Mouse (Mus musculus): Measurements from ENCODE around the gene Zfyve28.

GRCm38 (mm10) chr5:34335539-34336096, 47.4 kb upstream of the Zfyve28 start:
- TF ChIP-seq CTCF (IDR thresholded peaks at IDR 0.05; ENCODE audit: low read depth) = no peak
- TF ChIP-seq EP300 (IDR thresholded peaks at IDR 0.05; ENCODE audit: low read depth) = no peak

Measured in heart, postnatal 0 days (tissue).